Mouse (Mus musculus) MEL (cell line): ENCODE results near the gene Mdm1. TPM values are rescaled to one million over a fixed set of nuclear protein-coding genes. Genes with fewer than 3 reads are reported as not detected.
A peak's percentile ranks its signal among the peaks of the same experiment; 100 is the strongest.
"Not testable (repeated sequence)": the region's sequence is repeated elsewhere in the genome, so short reads cannot be mapped to it uniquely, and the experiment has no call there.

Experiments used
- DNase-seq: peaks from one replicate; pipeline ENCODE4 v3.0.0; 2011; ENCODE audit warnings: low read depth, low spot score
- H3K27ac ChIP-seq: 2 replicates; pipeline ENCODE4 v1.5.1; 2012; ENCODE audit warnings: low read depth, mild to moderate bottlenecking, control low read depth, low read length, moderate library complexity; ENCODE audit not compliant: control insufficient read depth
- H3K27me3 ChIP-seq, 2 experiments: fragments of 150-350 bp in 1 of 2; sonication (generic) in 1 of 2; 2 replicates each; pipeline ENCODE4 v1.6.1; 2012; ENCODE audit warnings: low read length in 2 of 2, mild to moderate bottlenecking in 2 of 2, improper control_type of control experiment in 1 of 2, moderate library complexity in 1 of 2; ENCODE audit not compliant: insufficient read depth in 2 of 2, control insufficient read depth in 1 of 2
- H3K36me3 ChIP-seq, 2 experiments: 2 replicates each; pipeline ENCODE4 v1.6.1; 2012 to 2014; ENCODE audit warnings: low read length in 2 of 2, improper control_type of control experiment in 1 of 2, inconsistent platforms in 1 of 2, mild to moderate bottlenecking in 1 of 2; ENCODE audit not compliant: insufficient read depth in 2 of 2, control insufficient read depth in 1 of 2
- H3K4me1 ChIP-seq, 2 experiments: fragments of 150-350 bp in 1 of 2; sonication (generic) in 1 of 2; 2 replicates each; pipeline ENCODE4 v1.6.1; 2012; ENCODE audit warnings: low read length in 2 of 2, improper control_type of control experiment in 1 of 2, mild to moderate bottlenecking in 1 of 2; ENCODE audit not compliant: insufficient read depth in 2 of 2, control insufficient read depth in 1 of 2
- H3K4me3 ChIP-seq, 2 experiments: fragments of 150-350 bp in 1 of 2; sonication (generic) in 1 of 2; 2 replicates each; pipeline ENCODE4 v1.5.1; 2012; ENCODE audit warnings: low read depth in 2 of 2, low read length in 2 of 2, mild to moderate bottlenecking in 2 of 2, moderate library complexity in 2 of 2, control low read depth in 1 of 2, improper control_type of control experiment in 1 of 2; ENCODE audit not compliant: control insufficient read depth in 1 of 2, insufficient read depth in 1 of 2
- H3K79me2 ChIP-seq: 2 replicates; pipeline ENCODE4 v1.6.1; 2012; ENCODE audit warnings: mild to moderate bottlenecking, low read length, moderate library complexity; ENCODE audit not compliant: control insufficient read depth, poor library complexity, insufficient read depth
- H3K9ac ChIP-seq: 2 replicates; pipeline ENCODE4 v1.6.1; 2012; ENCODE audit warnings: low read depth, mild to moderate bottlenecking, control low read depth, low read length, moderate library complexity; ENCODE audit not compliant: control insufficient read depth, poor library complexity, severe bottlenecking
- H3K9me3 ChIP-seq: fragments of 150-350 bp; sonication (generic); replicated peaks from 2 replicates; pipeline ENCODE4 v1.6.1; 2012; ENCODE audit warnings: mild to moderate bottlenecking, low read length, improper control_type of control experiment, moderate library complexity; ENCODE audit not compliant: insufficient read depth
- CHD1 ChIP-seq: IDR thresholded peaks from 2 replicates; pipeline ENCODE4 v1.6.1; 2012; ENCODE audit warnings: low read depth, mild to moderate bottlenecking, inconsistent platforms, low read length, improper control_type of control experiment
- CHD2 ChIP-seq: IDR thresholded peaks from 2 replicates; pipeline ENCODE4 v1.6.1; 2011; ENCODE audit warnings: low read length, improper control_type of control experiment
- CTCF ChIP-seq, 3 experiments: IDR thresholded peaks in 2 of 3; conservative IDR thresholded peaks in 1 of 3; 2 replicates each; pipeline ENCODE4 v1.5.1; 2011 to 2012; ENCODE audit warnings: low read length in 3 of 3, low read depth in 2 of 3, mild to moderate bottlenecking in 2 of 3, improper control_type of control experiment in 1 of 3, inconsistent platforms in 1 of 3, mixed read lengths in 1 of 3, moderate library complexity in 1 of 3; ENCODE audit not compliant: control insufficient read depth in 1 of 3, insufficient read depth in 1 of 3, poor library complexity in 1 of 3, severe bottlenecking in 1 of 3
- EP300 ChIP-seq, 2 experiments: IDR thresholded peaks; 2 replicates each; pipeline ENCODE4 v1.6.1; 2011; ENCODE audit warnings: improper control_type of control experiment in 2 of 2, low read length in 2 of 2, low read depth in 1 of 2, mild to moderate bottlenecking in 1 of 2
- ETS1 ChIP-seq: IDR thresholded peaks from 2 replicates; pipeline ENCODE4 v1.6.1; 2012; ENCODE audit warnings: low read depth, mild to moderate bottlenecking, inconsistent platforms, low read length, improper control_type of control experiment, moderate library complexity
- GATA1 ChIP-seq: IDR thresholded peaks from 2 replicates; pipeline ENCODE4 v1.6.1; 2011; ENCODE audit warnings: low read depth, low read length, improper control_type of control experiment
- JUND ChIP-seq: IDR thresholded peaks from 2 replicates; pipeline ENCODE4 v1.6.1; 2011; ENCODE audit warnings: low read depth, mild to moderate bottlenecking, improper control_type of control experiment, low read length
- KAT2A ChIP-seq: conservative IDR thresholded peaks from 2 replicates; pipeline ENCODE4 v1.6.1; 2012; ENCODE audit warnings: low read depth, low read length, improper control_type of control experiment, inconsistent platforms
- MAFK ChIP-seq: IDR thresholded peaks from 2 replicates; pipeline ENCODE4 v1.6.1; 2011; ENCODE audit warnings: low read depth, mild to moderate bottlenecking, low read length, improper control_type of control experiment, borderline replicate concordance
- MAX ChIP-seq: IDR thresholded peaks from 2 replicates; pipeline ENCODE4 v1.6.1; 2011; ENCODE audit warnings: low read length, improper control_type of control experiment
- MAZ ChIP-seq: IDR thresholded peaks from 2 replicates; pipeline ENCODE4 v1.6.1; 2012; ENCODE audit warnings: low read depth, mild to moderate bottlenecking, inconsistent platforms, low read length, improper control_type of control experiment
- MYC ChIP-seq: IDR thresholded peaks from 2 replicates; pipeline ENCODE4 v1.6.1; 2011; ENCODE audit warnings: low read depth, mild to moderate bottlenecking, low read length, improper control_type of control experiment, moderate library complexity
- NELFE ChIP-seq: IDR thresholded peaks from 2 replicates; pipeline ENCODE4 v1.6.1; 2011; ENCODE audit warnings: low read depth, low read length, improper control_type of control experiment
- NRF1 ChIP-seq: IDR thresholded peaks from 2 replicates; pipeline ENCODE4 v1.6.1; 2014; ENCODE audit warnings: low read depth, mild to moderate bottlenecking, inconsistent platforms, low read length, improper control_type of control experiment, moderate library complexity; ENCODE audit not compliant: poor library complexity, insufficient read depth, severe bottlenecking
- POLR2A ChIP-seq, 2 experiments: IDR thresholded peaks; 2 replicates each; pipeline ENCODE4 v1.6.1; 2011 to 2012; ENCODE audit warnings: low read length in 2 of 2, mild to moderate bottlenecking in 2 of 2, control low read depth in 1 of 2, improper control_type of control experiment in 1 of 2, low read depth in 1 of 2, moderate library complexity in 1 of 2; ENCODE audit not compliant: control insufficient read depth in 1 of 2, insufficient read depth in 1 of 2, poor library complexity in 1 of 2
- RAD21 ChIP-seq: IDR thresholded peaks from 2 replicates; pipeline ENCODE4 v1.6.1; 2011; ENCODE audit warnings: mild to moderate bottlenecking, low read depth, low read length, improper control_type of control experiment
- RCOR1 ChIP-seq: IDR thresholded peaks from 2 replicates; pipeline ENCODE4 v1.6.1; 2012; ENCODE audit warnings: low read depth, mild to moderate bottlenecking, inconsistent platforms, low read length, improper control_type of control experiment
- SIN3A ChIP-seq: IDR thresholded peaks from 2 replicates; pipeline ENCODE4 v1.6.1; 2012; ENCODE audit warnings: low read length, improper control_type of control experiment, inconsistent platforms
- SMC3 ChIP-seq: IDR thresholded peaks from 2 replicates; pipeline ENCODE4 v1.6.1; 2011; ENCODE audit warnings: low read depth, low read length, improper control_type of control experiment
- TAL1 ChIP-seq: IDR thresholded peaks from 2 replicates; pipeline ENCODE4 v1.6.1; 2012; ENCODE audit warnings: mild to moderate bottlenecking, inconsistent platforms, low read length, moderate library complexity, mixed read lengths
- TCF12 ChIP-seq: IDR thresholded peaks from 2 replicates; pipeline ENCODE4 v1.6.1; 2014; ENCODE audit warnings: low read depth, mild to moderate bottlenecking, inconsistent platforms, low read length, improper control_type of control experiment, moderate library complexity
- ZKSCAN1 ChIP-seq: IDR thresholded peaks from 2 replicates; pipeline ENCODE4 v1.6.1; 2012; ENCODE audit warnings: low read depth, mild to moderate bottlenecking, inconsistent platforms, low read length, improper control_type of control experiment, moderate library complexity
- ZNF384 ChIP-seq: IDR thresholded peaks from 2 replicates; pipeline ENCODE4 v1.6.1; 2012; ENCODE audit warnings: low read depth, mild to moderate bottlenecking, inconsistent platforms, low read length, improper control_type of control experiment
- polyA plus RNA-seq, 2 experiments: library from polyadenylated mRNA; stranded (reverse) in 1 of 2; unstranded in 1 of 2; fragments of >175 nt in 1 of 2; fragments of >200 nt in 1 of 2; gene quantifications; 2 replicates each; pipeline versions ENCODE4 v1.2.1 to v1.2.4; 2012; ENCODE audit warnings: low replicate concordance in 2 of 2, low read depth in 1 of 2; ENCODE audit not compliant: insufficient read length in 2 of 2, insufficient read depth in 1 of 2, missing spikeins in 1 of 2
- total RNA-seq: library from RNA; depleted of rRNA; stranded (reverse); fragments of 300-350 nt; gene quantifications from 2 replicates; pipeline ENCODE4 v1.2.3, GENCODE M21; 2012

The Mdm1 gene
- total and polyA plus RNA-seq, 3 experiments, result 27.9 to 44.5 TPM; not detected in 1

GRCm38 (mm10) chr10:118175542-118175941 lies 33.9 kb downstream of the Mdm1 start:
- Histone ChIP-seq H3K4me1 (peaks cover 4 to 38% of the 10 kb centered on the region in 2 experiments), H3K27ac (peak overlapping the region; percentile 36), H3K36me3 (peaks cover 0 to 24% of the 10 kb centered on the region in 2 experiments; a peak in 2 of 4 replicates)
- peak; percentile 77 for DNase-seq
- H3K9me3 ChIP-seq, H3K27me3 ChIP-seq, H3K79me2 ChIP-seq, H3K9ac ChIP-seq, H3K4me3 ChIP-seq: not testable (repeated sequence)
- TF ChIP-seq EP300 (IDR thresholded peaks at IDR 0.05; ENCODE audit: low read depth in 1 of 2, low read length in 2 of 2) (peak; percentile 77), TCF12 (peak; percentile 51), GATA1 (peak; percentile 86)

DNA sequence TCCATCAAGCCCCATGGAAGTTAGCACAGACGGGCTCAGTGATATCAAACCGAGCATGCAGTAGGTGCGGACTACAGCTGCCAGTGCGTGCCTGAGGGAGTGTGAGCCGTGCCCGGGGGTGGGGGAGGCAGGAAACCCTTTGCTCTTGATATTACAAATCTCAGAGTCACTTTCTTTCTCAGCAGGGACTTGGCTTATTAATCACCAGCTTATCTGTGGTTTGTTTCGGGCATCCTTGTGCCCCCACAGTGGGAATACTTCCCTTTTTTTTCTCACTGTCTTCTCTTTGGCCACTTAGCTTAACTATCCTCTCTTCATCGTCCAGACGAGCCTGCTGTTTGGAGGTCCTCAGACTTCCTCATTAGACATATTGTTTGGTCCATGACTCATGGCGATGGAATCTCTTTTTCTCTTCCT lies 37.1 kb downstream of the Mdm1 start:
- H3K27ac ChIP-seq, result peak overlapping the region; percentile 22
- H3K4me3 ChIP-seq, result no peak overlapping the region
- no peak overlapping the region for H3K9ac ChIP-seq
- peak; percentile 89 for DNase-seq
- no peaks in the 10 kb centered on the region for H3K27me3 ChIP-seq
- H3K36me3 ChIP-seq, result peaks cover 0 to 24% of the 10 kb centered on the region in 2 experiments; a peak in 2 of 4 replicates
- peaks cover 4 to 38% of the 10 kb centered on the region in 2 experiments for H3K4me1 ChIP-seq
- no peaks in the 10 kb centered on the region for H3K79me2 ChIP-seq
- TF ChIP-seq KAT2A (no peak), SIN3A (peak; percentile 57; the same call in 1 of the 2 replicates), CHD1 (no peak), ZKSCAN1 (no peak), EP300 (IDR thresholded peaks at IDR 0.05; ENCODE audit: low read depth in 1 of 2, low read length in 2 of 2) (peak; percentile 78 to 92), MYC (0 out of 2 replicates have a peak, but pooled peaks have one; percentile 49), RAD21 (no peak), SMC3 (no peak), TAL1 (0 out of 2 replicates have a peak, but pooled peaks have one; percentile 23), GATA1 (peak; percentile 80), POLR2A (IDR thresholded peaks at IDR 0.05; ENCODE audit: control insufficient read depth in 1 of 2, insufficient read depth in 1 of 2, low read depth in 1 of 2, low read length in 2 of 2, poor library complexity in 1 of 2) (no peak), NRF1 (no peak), MAZ (peak; percentile 68; the same call in 1 of the 2 replicates), MAFK (no peak), RCOR1 (peak; percentile 65), ZNF384 (peak; percentile 68), CTCF (IDR thresholded peaks at IDR 0.05 in 2 of 3, conservative IDR thresholded peaks at IDR 0.05 in 1 of 3; ENCODE audit: control insufficient read depth in 1 of 3, insufficient read depth in 1 of 3, low read depth in 2 of 3, low read length in 3 of 3, poor library complexity in 1 of 3, severe bottlenecking in 1 of 3) (no peak), MAX (no peak; the same call in none of the 2 replicates), TCF12 (peak; percentile 54; the same call in 1 of the 2 replicates), JUND (peak; percentile 72; the same call in 1 of the 2 replicates), ETS1 (peak; percentile 86), NELFE (peak; percentile 27; the same call in 1 of the 2 replicates), CHD2 (no peak)
- no peaks in the 10 kb centered on the region for H3K9me3 ChIP-seq
